Mouse (Mus musculus) liver, postnatal 0 days (tissue): ENCODE data around the gene Tmem231. TPM values are rescaled to one million over a fixed set of nuclear protein-coding genes. Genes with fewer than 3 reads are reported as not detected.

Experiments
- ATAC-seq: fragments of 200-750 bp; cut with Nextera tagmentation; 2 replicates; pipeline ENCODE4 v1.8.0; 2017; ENCODE audit warnings: mild to moderate bottlenecking, moderate library complexity
- DNase-seq: peaks from one replicate; pipeline ENCODE4 v3.0.0-alpha.2; 2016
- H3K27ac ChIP-seq: fragments of 300-500 bp; sonication (generic); 2 replicates; pipeline ENCODE4 v1.5.1; 2014; ENCODE audit warnings: antibody characterized with exemption, moderate library complexity, mild to moderate bottlenecking, low read depth
- H3K27me3 ChIP-seq: fragments of 300-500 bp; sonication (generic); 2 replicates; pipeline ENCODE4 v1.6.1; 2014; ENCODE audit warnings: low read length, control low read depth, mixed read lengths; ENCODE audit not compliant: insufficient read depth
- H3K36me3 ChIP-seq: fragments of 300-500 bp; sonication (generic); replicated peaks from 2 replicates; pipeline ENCODE4 v1.6.1; 2014; ENCODE audit warnings: mild to moderate bottlenecking, control low read depth, low read length, moderate library complexity, mixed read lengths; ENCODE audit not compliant: insufficient read depth
- H3K4me1 ChIP-seq: fragments of 300-500 bp; sonication (generic); 2 replicates; pipeline ENCODE4 v1.6.1; 2014; ENCODE audit warnings: antibody characterized with exemption, mild to moderate bottlenecking, control low read depth; ENCODE audit not compliant: insufficient read depth
- H3K4me2 ChIP-seq: fragments of 300-500 bp; sonication (generic); 2 replicates; pipeline ENCODE4 v1.6.1; 2014; ENCODE audit warnings: low read depth, mild to moderate bottlenecking, low read length, moderate library complexity, mixed read lengths
- H3K4me3 ChIP-seq: fragments of 300-500 bp; sonication (generic); 2 replicates; pipeline ENCODE4 v1.5.1; 2014; ENCODE audit warnings: low read depth, low read length
- H3K9ac ChIP-seq: fragments of 300-500 bp; sonication (generic); replicated peaks from 2 replicates; pipeline ENCODE4 v1.6.1; 2014; ENCODE audit warnings: mild to moderate bottlenecking, moderate library complexity
- H3K9me3 ChIP-seq: fragments of 300-500 bp; sonication (generic); 2 replicates; pipeline ENCODE4 v1.6.1; 2016; ENCODE audit warnings: mild to moderate bottlenecking, control low read depth, low read length, mixed read lengths
- CTCF ChIP-seq: sonication (generic); IDR thresholded peaks from 2 replicates; pipeline ENCODE4 v1.5.1; 2016; ENCODE audit warnings: antibody characterized with exemption, low read depth
- EP300 ChIP-seq: IDR thresholded peaks from 2 replicates; pipeline ENCODE4 v1.6.1; 2016; ENCODE audit warnings: antibody characterized with exemption, low read depth, mild to moderate bottlenecking
- WGBS: fragments of 180-500 bp; shearing (Covaris S2); extraction: QIAGEN DNeasy Blood & Tissue Kit; methylation state at CpG from one replicate; pipeline ENCODE4 v1.1.7; 2014; ENCODE audit not compliant: insufficient replicate concordance; 5-methylcytosine and 5-hydroxymethylcytosine counted together
- polyA plus RNA-seq: library from polyadenylated mRNA; unstranded; fragments of >200 nt; fragmentation: Nextera tagmentation; extraction: Ambion mirVana; gene quantifications from 2 replicates; pipeline ENCODE4 v1.2.1, GENCODE M21; 2015

The Tmem231 gene
- polyA plus RNA-seq, 1 experiment from 2014 or later, result 1.0 TPM

DNA sequence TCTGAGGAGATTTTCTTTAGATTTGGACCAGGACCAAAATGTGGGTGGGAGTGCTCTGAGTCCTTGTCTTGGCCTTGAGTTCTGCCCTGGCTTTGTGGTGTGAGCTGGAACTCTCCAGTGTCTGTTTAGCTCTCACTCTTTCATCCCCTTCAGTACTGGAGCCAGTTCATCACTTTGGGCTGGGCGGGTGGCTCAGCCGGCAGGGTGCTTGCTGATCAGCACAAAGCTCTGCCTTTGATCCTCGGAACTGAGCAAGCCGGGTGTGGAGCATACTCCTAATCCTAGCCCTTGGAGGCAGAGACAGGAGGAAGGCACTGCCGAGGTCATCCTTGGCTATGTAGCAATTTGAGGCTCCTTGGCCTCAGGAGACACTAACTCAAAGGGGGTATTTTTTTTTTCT, 35.3 kb upstream of the Tmem231 start:
- TF ChIP-seq CTCF (no peak), EP300 (no peak)
- H3K4me1 ChIP-seq, result no peaks in the 10 kb centered on the region
- H3K4me2 ChIP-seq, result no peak overlapping the region
- H3K27ac ChIP-seq, result no peak overlapping the region
- H3K9ac ChIP-seq, result no peak overlapping the region
- H3K27me3 ChIP-seq, result no peaks in the 10 kb centered on the region
- DNase-seq (no peak), ATAC-seq (no peak)
- WGBS, result 73% methylated on average over 5 of the region's 5 CpGs
- no peaks in the 10 kb centered on the region for H3K9me3 ChIP-seq
- H3K36me3 ChIP-seq, result no peaks in the 10 kb centered on the region
- no peak overlapping the region for H3K4me3 ChIP-seq

DNA sequence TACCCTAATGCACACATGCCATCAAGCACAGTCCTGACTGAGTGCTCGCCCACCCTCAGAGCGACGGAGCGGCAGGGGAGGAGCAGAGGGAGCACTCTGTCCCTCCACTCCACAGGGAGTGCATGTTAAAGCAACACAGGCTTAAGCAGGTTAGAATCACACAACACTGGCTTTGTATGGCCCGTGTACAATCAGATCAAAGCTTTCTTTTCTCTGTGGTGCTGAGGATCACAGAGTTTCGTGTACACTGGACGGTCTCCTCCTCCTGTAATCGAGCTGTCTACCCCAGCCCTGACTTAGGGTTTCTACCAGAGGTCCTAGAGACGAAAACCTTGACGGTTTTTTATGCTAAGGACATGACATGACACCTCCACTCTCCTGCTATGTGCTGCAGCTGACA, 34.9 kb upstream of the Tmem231 start:
- H3K27ac ChIP-seq, result no peak overlapping the region
- 88% methylated on average over 10 of the region's 10 CpGs for WGBS
- TF ChIP-seq CTCF, result no peak
- TF ChIP-seq EP300, result no peak
- no peaks in the 10 kb centered on the region for H3K36me3 ChIP-seq
- no peaks in the 10 kb centered on the region for H3K27me3 ChIP-seq
- no peak overlapping the region for H3K4me3 ChIP-seq
- no peaks in the 10 kb centered on the region for H3K4me1 ChIP-seq
- DNase-seq, result no peak
- no peak for ATAC-seq
- H3K4me2 ChIP-seq, result no peak overlapping the region
- no peaks in the 10 kb centered on the region for H3K9me3 ChIP-seq
- H3K9ac ChIP-seq, result no peak overlapping the region

DNA sequence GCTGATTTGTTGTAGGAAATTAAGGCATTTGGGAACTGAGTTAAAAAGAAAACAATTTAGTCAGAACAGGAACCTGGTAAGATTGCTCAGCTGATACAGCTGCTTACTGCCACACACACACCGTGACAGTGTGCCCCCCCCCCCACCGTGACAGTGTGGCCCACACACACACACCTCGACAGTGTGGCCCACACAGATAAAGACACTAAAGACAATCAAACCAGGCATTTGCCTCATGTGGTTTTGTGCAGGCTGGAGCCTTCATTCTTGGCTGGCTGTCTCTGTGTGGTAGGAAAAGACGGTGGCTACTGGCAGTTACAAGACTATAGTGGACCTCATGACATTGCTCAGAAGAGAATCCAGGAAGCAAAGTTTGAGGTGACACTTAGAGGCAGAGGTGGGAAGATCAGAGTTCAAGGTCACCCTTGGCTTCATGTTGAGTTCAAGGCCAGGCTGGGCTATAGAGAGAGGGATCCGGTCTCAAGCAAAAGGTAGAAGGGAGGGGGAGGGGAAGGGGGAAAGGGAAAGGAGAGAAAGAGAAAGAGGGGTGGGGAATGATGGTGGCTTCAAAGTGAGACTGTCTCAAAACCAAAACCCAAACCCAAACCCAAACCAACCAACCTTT, 33.7 kb upstream of the Tmem231 start:
- Histone ChIP-seq H3K4me3 (no peak overlapping the region), H3K27me3 (no peaks in the 10 kb centered on the region), H3K4me2 (no peak overlapping the region), H3K36me3 (no peaks in the 10 kb centered on the region), H3K4me1 (no peaks in the 10 kb centered on the region), H3K9ac (no peak overlapping the region), H3K27ac (no peak overlapping the region), H3K9me3 (no peaks in the 10 kb centered on the region)
- ATAC-seq, result peak; percentile 53
- DNase-seq, result no peak
- TF ChIP-seq CTCF, result no peak
- no peak for TF ChIP-seq EP300
- 43% methylated on average over 5 of the region's 5 CpGs for WGBS

DNA sequence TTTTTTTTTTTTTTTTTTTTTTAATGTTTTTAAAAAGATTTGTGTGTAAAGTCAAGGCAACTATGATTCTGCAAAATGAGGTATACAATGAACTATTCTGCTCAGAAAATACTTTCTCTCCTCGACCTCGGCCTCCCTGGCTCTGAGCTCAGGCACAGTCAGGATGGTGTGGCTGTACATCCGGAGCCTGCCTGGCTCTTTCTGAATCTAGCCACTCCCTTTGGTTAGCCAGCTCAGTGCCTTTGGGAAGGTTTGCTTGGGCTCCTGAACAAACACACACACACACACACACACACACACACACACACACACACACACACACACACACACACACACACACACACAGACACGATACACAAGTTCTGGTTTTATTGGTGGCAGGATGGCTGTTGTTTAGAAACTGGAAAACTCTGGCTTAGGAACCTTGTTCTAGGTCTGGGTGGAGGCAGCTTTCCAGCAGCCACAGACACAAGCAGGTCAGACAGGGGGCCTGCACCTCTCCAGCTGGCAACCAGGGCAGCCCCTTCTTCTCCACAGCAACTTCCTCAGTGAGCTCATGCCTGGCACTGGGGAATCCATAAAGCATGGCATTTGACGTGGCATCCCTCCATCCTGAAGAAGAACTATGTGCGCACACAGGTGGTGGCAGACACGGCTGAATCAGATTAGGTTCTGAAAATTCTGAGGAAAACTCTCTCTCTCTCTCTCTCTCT, 31.3 kb upstream of the Tmem231 start:
- DNase-seq (no peak), ATAC-seq (no peak)
- H3K9me3 ChIP-seq, result no peaks in the 10 kb centered on the region
- H3K27me3 ChIP-seq, result no peaks in the 10 kb centered on the region
- no peaks in the 10 kb centered on the region for H3K4me1 ChIP-seq
- TF ChIP-seq CTCF (no peak), EP300 (no peak)
- no peak overlapping the region for H3K27ac ChIP-seq
- H3K4me3 ChIP-seq, result no peak overlapping the region
- H3K36me3 ChIP-seq, result no peaks in the 10 kb centered on the region
- 71% methylated on average over 7 of the region's 7 CpGs for WGBS
- no peak overlapping the region for H3K9ac ChIP-seq
- H3K4me2 ChIP-seq, result no peak overlapping the region

DNA sequence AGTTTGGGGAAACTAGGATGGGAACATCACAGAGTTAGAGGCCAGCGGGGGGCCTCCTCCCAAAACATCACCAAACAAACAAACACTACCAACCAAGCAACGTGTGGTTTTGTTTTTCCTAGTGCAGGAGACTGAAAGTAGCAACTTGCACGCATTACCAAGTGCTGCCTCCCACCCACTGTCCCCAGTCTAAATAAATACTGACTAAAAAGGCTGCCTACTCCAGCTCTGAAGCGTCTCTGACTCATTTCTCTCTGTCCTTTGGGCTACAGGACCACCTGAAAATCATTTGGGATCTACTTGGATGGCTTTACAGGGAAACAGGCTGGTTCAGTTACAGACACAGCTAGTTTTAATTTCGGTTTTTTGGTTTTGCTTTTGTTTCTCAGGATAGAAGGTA, 30.7 kb upstream of the Tmem231 start:
- WGBS, result 64% methylated on average over 5 of the region's 5 CpGs
- Histone ChIP-seq H3K9me3 (no peaks in the 10 kb centered on the region), H3K27me3 (no peaks in the 10 kb centered on the region), H3K36me3 (no peaks in the 10 kb centered on the region), H3K9ac (no peak overlapping the region), H3K4me3 (no peak overlapping the region), H3K27ac (no peak overlapping the region), H3K4me2 (no peak overlapping the region), H3K4me1 (no peaks in the 10 kb centered on the region)
- ATAC-seq (no peak), DNase-seq (no peak)
- TF ChIP-seq CTCF (no peak), EP300 (no peak)

DNA sequence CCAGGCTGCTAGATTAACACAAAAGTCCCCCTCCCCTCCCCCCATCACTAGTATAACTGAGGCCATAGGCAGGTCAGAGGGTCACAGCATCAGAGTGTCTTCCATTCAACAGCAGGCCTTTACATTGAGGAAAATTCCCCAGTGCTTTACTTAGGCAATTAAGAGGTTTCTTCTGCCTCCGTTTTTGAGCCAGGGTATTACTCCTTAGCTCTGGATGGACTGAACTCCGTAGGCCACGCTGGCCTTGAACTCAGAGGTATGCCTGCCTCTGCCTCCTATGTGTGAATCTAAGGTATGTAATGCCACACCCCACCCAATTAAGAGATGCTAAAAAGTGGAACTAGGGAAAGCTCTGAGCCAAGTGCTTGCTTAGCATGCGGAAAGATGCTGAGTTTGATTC, 29.9 kb upstream of the Tmem231 start:
- TF ChIP-seq CTCF (no peak), EP300 (no peak)
- Histone ChIP-seq H3K27ac (no peak overlapping the region), H3K27me3 (no peaks in the 10 kb centered on the region), H3K4me2 (no peak overlapping the region), H3K4me3 (no peak overlapping the region), H3K9me3 (no peaks in the 10 kb centered on the region), H3K9ac (no peak overlapping the region), H3K36me3 (no peaks in the 10 kb centered on the region), H3K4me1 (no peaks in the 10 kb centered on the region)
- WGBS, result 93% methylated on average over 4 of the region's 4 CpGs
- DNase-seq (no peak), ATAC-seq (no peak)
